Mouse (Mus musculus): ENCODE results near the gene Hdgfl2. TPM values are rescaled to one million over a fixed set of nuclear protein-coding genes. Genes with fewer than 3 reads are reported as not detected.
"Not testable (repeated sequence)": the region's sequence is repeated elsewhere in the genome, so short reads cannot be mapped to it uniquely, and the experiment has no call there.

Hdgfl2 gene
- polyA plus RNA-seq, 1 experiment from 2014 or later, result 56.5 TPM

DNA sequence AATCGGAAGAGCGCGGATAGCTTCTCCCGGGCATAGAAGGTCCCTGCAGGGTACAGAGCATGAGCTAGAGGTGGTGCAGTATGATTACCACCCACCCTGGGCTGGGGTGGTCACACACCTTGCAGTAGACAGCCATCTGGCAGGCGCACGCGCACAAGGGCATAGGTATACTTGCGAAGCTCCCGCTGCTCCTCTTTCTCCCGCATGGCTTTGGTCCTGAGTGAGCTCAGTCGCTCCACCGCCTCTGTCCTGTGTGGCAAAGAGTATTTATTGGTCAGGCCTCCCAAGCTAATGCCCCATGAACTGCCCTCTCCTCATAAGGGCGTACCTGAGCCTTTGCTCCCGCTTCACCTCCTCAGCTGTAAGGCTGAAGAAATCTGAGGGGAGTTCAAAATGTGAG lies 10.4 kb upstream of the Hdgfl2 start:
- WGBS, result 95% methylated on average over 14 of the region's 14 CpGs
- ATAC-seq (ENCODE audit: insufficient number of reproducible peaks, insufficient read depth, low FRiP score, low read depth), result no peak
- H3K27ac ChIP-seq (replicated peaks in 1 of 2; ENCODE audit: control insufficient read depth in 1 of 2, insufficient read depth in 1 of 2, low read depth in 2 of 2, low read length in 2 of 2), result no peak overlapping the region
- H3K36me3 ChIP-seq (ENCODE audit: control insufficient read depth, insufficient read depth, low read length), result peaks cover 91% of the 10 kb centered on the region
- H3K4me1 ChIP-seq (ENCODE audit: control insufficient read depth in 2 of 2, insufficient read depth in 2 of 2, low read length in 2 of 2), result peaks cover 3% of the 10 kb centered on the region in 2 experiments
- H3K27me3 ChIP-seq (ENCODE audit: control insufficient read depth, insufficient read depth, low read length), result no peaks in the 10 kb centered on the region
- H3K4me2 ChIP-seq (ENCODE audit: low read length), result no peak overlapping the region
- no peak overlapping the region for H3K4me3 ChIP-seq (ENCODE audit: control insufficient read depth in 1 of 2, insufficient read depth in 1 of 2, low read depth in 1 of 2, low read length in 2 of 2)
- no peaks in the 10 kb centered on the region for H3K9me3 ChIP-seq (ENCODE audit: control insufficient read depth, low read length)
- H3K9ac ChIP-seq (ENCODE audit: low read length), result no peak overlapping the region

DNA sequence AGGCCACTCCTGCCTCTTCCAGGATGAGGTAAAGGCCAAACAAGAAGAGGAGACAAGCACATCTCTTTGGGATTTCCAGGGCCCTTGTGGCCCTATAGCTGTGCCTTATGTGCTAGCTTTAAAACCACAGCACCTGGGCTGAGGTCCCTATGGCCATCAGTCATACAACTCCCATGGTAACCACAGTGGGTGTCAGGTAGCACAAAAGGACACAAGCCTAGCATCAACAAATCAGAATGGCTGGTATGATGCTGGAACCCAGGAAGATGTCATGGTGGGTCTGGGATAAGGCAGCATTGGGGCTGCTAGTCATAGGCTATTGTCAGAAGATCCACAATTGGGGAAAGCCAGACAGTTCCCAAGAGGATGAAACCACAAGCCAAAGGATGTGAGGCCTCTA lies 8.3 kb upstream of the Hdgfl2 start:
- no peaks in the 10 kb centered on the region for H3K27me3 ChIP-seq (ENCODE audit: control insufficient read depth, insufficient read depth, low read length)
- no peak for ATAC-seq (ENCODE audit: insufficient number of reproducible peaks, insufficient read depth, low FRiP score, low read depth)
- H3K4me3 ChIP-seq (ENCODE audit: control insufficient read depth in 1 of 2, insufficient read depth in 1 of 2, low read depth in 1 of 2, low read length in 2 of 2), result no peak overlapping the region
- no peaks in the 10 kb centered on the region for H3K9me3 ChIP-seq (ENCODE audit: control insufficient read depth, low read length)
- peaks cover 8 to 10% of the 10 kb centered on the region in 2 experiments for H3K4me1 ChIP-seq (ENCODE audit: control insufficient read depth in 2 of 2, insufficient read depth in 2 of 2, low read length in 2 of 2)
- H3K36me3 ChIP-seq (ENCODE audit: control insufficient read depth, insufficient read depth, low read length), result peaks cover 71% of the 10 kb centered on the region
- no peak overlapping the region for H3K27ac ChIP-seq (replicated peaks in 1 of 2; ENCODE audit: control insufficient read depth in 1 of 2, insufficient read depth in 1 of 2, low read depth in 2 of 2, low read length in 2 of 2)
- no peak overlapping the region for H3K4me2 ChIP-seq (ENCODE audit: low read length)
- no peak overlapping the region for H3K9ac ChIP-seq (ENCODE audit: low read length)

DNA sequence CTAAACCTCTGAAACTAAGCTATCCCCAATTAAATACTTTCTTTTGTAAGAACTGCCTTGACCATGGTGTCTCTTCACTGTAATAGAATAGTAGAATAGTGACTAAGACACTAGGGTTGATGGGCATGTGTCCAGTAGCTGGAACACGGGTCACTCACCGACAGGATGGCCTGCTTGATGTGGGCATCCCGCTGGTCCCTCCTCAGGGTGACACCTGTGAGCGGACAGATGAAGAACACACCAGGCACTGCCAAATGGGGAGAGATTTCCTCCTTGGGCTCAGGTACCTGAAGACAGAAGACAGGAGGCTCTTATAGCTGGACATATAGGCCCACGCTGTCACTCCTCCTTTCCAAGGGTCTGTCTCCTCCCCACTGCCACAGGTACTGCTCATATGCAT lies 7.2 kb upstream of the Hdgfl2 start:
- ATAC-seq (ENCODE audit: insufficient number of reproducible peaks, insufficient read depth, low FRiP score, low read depth), result no peak
- peaks cover 8 to 10% of the 10 kb centered on the region in 2 experiments for H3K4me1 ChIP-seq (ENCODE audit: control insufficient read depth in 2 of 2, insufficient read depth in 2 of 2, low read length in 2 of 2)
- no peak overlapping the region for H3K9ac ChIP-seq (ENCODE audit: low read length)

DNA sequence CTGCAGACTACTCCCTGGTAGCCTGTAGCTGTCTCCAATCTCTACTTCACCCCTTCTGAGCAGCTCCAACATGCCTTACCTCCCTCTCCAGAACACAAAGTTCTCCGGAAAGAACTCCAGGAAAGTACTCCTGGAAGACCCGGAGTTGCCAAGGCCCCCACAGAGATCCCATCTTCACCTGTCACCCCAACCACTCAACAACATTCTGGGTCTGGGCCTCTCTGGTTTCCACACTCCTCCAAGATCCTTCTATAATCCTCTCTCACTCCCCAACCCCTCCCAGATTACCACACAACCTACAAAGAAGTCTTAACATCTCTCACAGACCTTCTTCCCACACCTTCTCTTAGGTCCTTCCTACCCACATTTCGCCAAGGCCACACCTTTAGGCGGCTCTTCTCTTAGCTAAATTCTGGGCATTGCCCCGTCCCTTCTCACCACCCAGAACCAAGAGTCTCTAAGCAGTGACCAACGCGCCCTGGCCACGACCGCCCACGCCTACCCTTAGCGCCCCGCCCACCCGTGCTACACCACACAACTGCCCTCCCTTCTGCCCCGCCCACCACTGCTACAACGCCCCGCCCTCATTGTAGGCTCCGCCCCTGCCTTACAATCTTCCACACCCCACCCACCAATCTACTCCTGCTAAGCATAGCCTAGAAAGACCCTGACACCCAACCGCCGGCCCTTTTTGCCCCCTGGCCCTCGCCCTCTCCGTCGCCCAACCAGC lies 5.2 kb upstream of the Hdgfl2 start:
- WGBS, result 6% methylated on average over 22 of the region's 22 CpGs

More for the DNA sequence above, 7.2 kb upstream of the Hdgfl2 start:
- Histone ChIP-seq H3K9me3 (ENCODE audit: control insufficient read depth, low read length) (no peaks in the 10 kb centered on the region), H3K27ac (replicated peaks in 1 of 2; ENCODE audit: control insufficient read depth in 1 of 2, insufficient read depth in 1 of 2, low read depth in 2 of 2, low read length in 2 of 2) (no peak overlapping the region), H3K27me3 (ENCODE audit: control insufficient read depth, insufficient read depth, low read length) (no peaks in the 10 kb centered on the region), H3K4me3 (ENCODE audit: control insufficient read depth in 1 of 2, insufficient read depth in 1 of 2, low read depth in 1 of 2, low read length in 2 of 2) (no peak overlapping the region), H3K36me3 (ENCODE audit: control insufficient read depth, insufficient read depth, low read length) (peaks cover 59% of the 10 kb centered on the region), H3K4me2 (ENCODE audit: low read length) (no peak overlapping the region)
- 85% methylated on average over 5 of the region's 5 CpGs for WGBS

DNA sequence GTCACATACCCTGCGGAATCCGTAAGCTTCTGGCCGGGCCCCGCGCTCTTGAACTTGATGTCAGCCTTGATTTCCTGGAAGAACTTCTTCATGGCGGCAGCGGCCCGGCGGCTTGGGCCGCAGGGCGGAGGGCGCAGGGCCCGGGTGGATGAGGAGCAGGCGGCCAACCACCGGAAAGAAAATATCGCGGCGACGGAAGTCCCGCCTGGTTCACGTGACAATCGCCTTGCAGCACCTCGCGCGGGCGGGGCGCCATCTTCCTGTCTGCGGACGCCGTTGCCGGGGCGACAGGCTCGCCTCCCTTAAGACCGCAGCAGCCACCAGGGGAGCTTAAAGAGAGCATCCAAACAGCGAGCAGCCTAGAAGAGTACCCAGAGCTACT lies 4.6 kb upstream of the Hdgfl2 start, which contains the start of gene Ubxn6:
TSS of gene Ubxn6 (minus strand) at position 202 of the 382 bp plus-strand sequence.
- Histone ChIP-seq H3K36me3 (ENCODE audit: control insufficient read depth, insufficient read depth, low read length) (peaks cover 34% of the 10 kb centered on the region), H3K9me3 (ENCODE audit: control insufficient read depth, low read length) (no peaks in the 10 kb centered on the region), H3K4me2 (ENCODE audit: low read length) (peak within 1 kb of the TSS; percentile 73), H3K27ac (replicated peaks in 1 of 2; ENCODE audit: control insufficient read depth in 1 of 2, insufficient read depth in 1 of 2, low read depth in 2 of 2, low read length in 2 of 2) (peak within 1 kb of the TSS; percentile 94 to 95), H3K4me3 (ENCODE audit: control insufficient read depth in 1 of 2, insufficient read depth in 1 of 2, low read depth in 1 of 2, low read length in 2 of 2) (peak within 1 kb of the TSS; percentile 80 to 88), H3K27me3 (ENCODE audit: control insufficient read depth, insufficient read depth, low read length) (no peaks in the 10 kb centered on the region), H3K4me1 (ENCODE audit: control insufficient read depth in 2 of 2, insufficient read depth in 2 of 2, low read length in 2 of 2) (peaks cover 10 to 11% of the 10 kb centered on the region in 2 experiments), H3K9ac (ENCODE audit: low read length) (peak within 1 kb of the TSS; percentile 81)
- under 1% methylated on average over 35 of the region's 35 CpGs for WGBS
- peak; percentile 20; the same call in 1 of the 2 replicates for ATAC-seq (ENCODE audit: insufficient number of reproducible peaks, insufficient read depth, low FRiP score, low read depth)

More for the DNA sequence above, 5.2 kb upstream of the Hdgfl2 start:
- Histone ChIP-seq H3K27me3 (ENCODE audit: control insufficient read depth, insufficient read depth, low read length) (no peaks in the 10 kb centered on the region), H3K4me1 (ENCODE audit: control insufficient read depth in 2 of 2, insufficient read depth in 2 of 2, low read length in 2 of 2) (peaks cover 10 to 11% of the 10 kb centered on the region in 2 experiments), H3K4me2 (ENCODE audit: low read length) (peak overlapping the region; percentile 73), H3K9ac (ENCODE audit: low read length) (peak overlapping the region; percentile 81), H3K4me3 (ENCODE audit: control insufficient read depth in 1 of 2, insufficient read depth in 1 of 2, low read depth in 1 of 2, low read length in 2 of 2) (peak overlapping the region; percentile 80 to 88), H3K9me3 (ENCODE audit: control insufficient read depth, low read length) (no peaks in the 10 kb centered on the region), H3K27ac (replicated peaks in 1 of 2; ENCODE audit: control insufficient read depth in 1 of 2, insufficient read depth in 1 of 2, low read depth in 2 of 2, low read length in 2 of 2) (peak overlapping the region; percentile 94 to 95), H3K36me3 (ENCODE audit: control insufficient read depth, insufficient read depth, low read length) (peaks cover 39% of the 10 kb centered on the region)
- ATAC-seq (ENCODE audit: insufficient number of reproducible peaks, insufficient read depth, low FRiP score, low read depth), result peak; percentile 23; the same call in 1 of the 2 replicates

DNA sequence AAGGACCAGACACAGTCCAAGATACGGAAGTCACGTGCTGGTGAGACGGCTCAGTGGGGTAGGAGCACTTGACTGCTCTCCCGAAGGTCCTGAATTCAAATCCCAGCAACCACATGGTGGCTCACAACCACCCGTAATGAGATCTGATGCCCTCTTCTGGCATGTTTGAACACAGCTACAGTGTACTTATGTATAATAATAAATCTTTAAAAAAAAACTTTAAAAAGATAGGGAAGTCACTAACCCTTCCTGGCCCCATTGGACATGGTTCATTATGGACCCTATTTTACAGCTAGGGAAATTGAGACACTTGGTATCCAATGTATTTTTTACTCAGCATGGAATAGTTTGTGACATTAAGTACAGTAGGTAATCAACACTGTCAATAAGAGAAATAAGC lies 1.9 kb upstream of the Hdgfl2 start:
- Histone ChIP-seq H3K4me3 (ENCODE audit: control insufficient read depth in 1 of 2, insufficient read depth in 1 of 2, low read depth in 1 of 2, low read length in 2 of 2) (no peak overlapping the region), H3K9ac (ENCODE audit: low read length) (no peak overlapping the region), H3K4me2 (ENCODE audit: low read length) (no peak overlapping the region), H3K4me1 (ENCODE audit: control insufficient read depth in 2 of 2, insufficient read depth in 2 of 2, low read length in 2 of 2) (peaks cover 23 to 31% of the 10 kb centered on the region in 2 experiments), H3K27ac (replicated peaks in 1 of 2; ENCODE audit: control insufficient read depth in 1 of 2, insufficient read depth in 1 of 2, low read depth in 2 of 2, low read length in 2 of 2) (no peak overlapping the region), H3K9me3 (ENCODE audit: control insufficient read depth, low read length) (no peaks in the 10 kb centered on the region), H3K27me3 (ENCODE audit: control insufficient read depth, insufficient read depth, low read length) (no peaks in the 10 kb centered on the region), H3K36me3 (ENCODE audit: control insufficient read depth, insufficient read depth, low read length) (peaks cover 17% of the 10 kb centered on the region)
- no peak for ATAC-seq (ENCODE audit: insufficient number of reproducible peaks, insufficient read depth, low FRiP score, low read depth)
- 81% methylated on average over 5 of the region's 5 CpGs for WGBS

DNA sequence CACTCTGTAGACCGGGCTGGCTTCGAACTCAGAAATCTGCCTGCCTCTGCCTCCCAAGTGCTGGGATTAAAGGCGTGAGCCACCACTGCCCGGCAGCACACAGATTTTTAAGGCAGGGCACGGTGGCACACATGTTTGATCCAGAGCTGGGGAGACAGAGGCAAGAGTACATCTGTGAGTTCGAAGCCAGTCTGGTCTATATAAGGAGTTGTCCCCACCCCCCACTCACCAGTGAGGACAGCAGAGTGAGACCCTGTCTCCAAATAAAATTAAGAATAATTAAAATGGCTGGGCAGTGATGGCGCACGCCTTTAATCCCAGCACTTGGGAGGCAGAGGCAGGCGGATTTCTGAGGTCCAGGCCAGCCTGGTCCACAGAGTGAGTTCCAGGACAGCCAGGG lies 1.1 kb upstream of the Hdgfl2 start:
- Histone ChIP-seq H3K27ac (replicated peaks in 1 of 2; ENCODE audit: control insufficient read depth in 1 of 2, insufficient read depth in 1 of 2, low read depth in 2 of 2, low read length in 2 of 2) (peak overlapping the region; percentile 55 to 66), H3K4me2 (ENCODE audit: low read length) (peak overlapping the region; percentile 63), H3K4me3 (ENCODE audit: control insufficient read depth in 1 of 2, insufficient read depth in 1 of 2, low read depth in 1 of 2, low read length in 2 of 2) (peak overlapping the region; percentile 14 to 15; a peak in 2 of 4 replicates), H3K4me1 (ENCODE audit: control insufficient read depth in 2 of 2, insufficient read depth in 2 of 2, low read length in 2 of 2) (peaks cover 23 to 31% of the 10 kb centered on the region in 2 experiments), H3K36me3 (ENCODE audit: control insufficient read depth, insufficient read depth, low read length) (peaks cover 16% of the 10 kb centered on the region)
- 63% methylated on average over 9 of the region's 9 CpGs for WGBS
- ATAC-seq (ENCODE audit: insufficient number of reproducible peaks, insufficient read depth, low FRiP score, low read depth); H3K27me3 ChIP-seq (ENCODE audit: control insufficient read depth, insufficient read depth, low read length); H3K9ac ChIP-seq (ENCODE audit: low read length); H3K9me3 ChIP-seq (ENCODE audit: control insufficient read depth, low read length): not testable (repeated sequence)

Measured in heart, embryonic 14.5 days (tissue).